Mouse (Mus musculus) heart, adult 2 months (tissue): Measurements from ENCODE around the gene 4930451I11Rik.

Experiments
- CTCF ChIP-seq: fragments of 200-600 bp; IDR thresholded peaks from 2 replicates; pipeline ENCODE4 v1.8.1; 2022; ENCODE audit warnings: antibody characterized with exemption, mild to moderate bottlenecking, moderate library complexity
- EP300 ChIP-seq: fragments of 200-500 bp; IDR thresholded peaks from 2 replicates; pipeline ENCODE4 v1.6.1; 2011; ENCODE audit warnings: low read depth, low read length, control low read depth; ENCODE audit not compliant: insufficient read depth
- POLR2A ChIP-seq: fragments of 200-500 bp; IDR thresholded peaks from 2 replicates; pipeline ENCODE4 v1.6.1; 2011; ENCODE audit warnings: mild to moderate bottlenecking, low read depth, low read length, control low read depth; ENCODE audit not compliant: insufficient read depth

- TF ChIP-seq CTCF (no peak), EP300 (no peak), POLR2A (no peak)
Measured at GRCm38 (mm10) chr7:126851192-126851591, 19.8 kb upstream of the 4930451I11Rik start.
